Mouse (Mus musculus): ENCODE measurements around the gene Rnf39. TPM values are rescaled to one million over a fixed set of nuclear protein-coding genes. Genes with fewer than 3 reads are reported as not detected.
A peak's percentile ranks its signal among the peaks of the same experiment; 100 is the strongest.
"Not testable (repeated sequence)": the region's sequence is repeated elsewhere in the genome, so short reads cannot be mapped to it uniquely, and the experiment has no call there.

Gene Rnf39
- polyA plus RNA-seq, 1 experiment from 2014 or later, result 0.63 TPM

DNA sequence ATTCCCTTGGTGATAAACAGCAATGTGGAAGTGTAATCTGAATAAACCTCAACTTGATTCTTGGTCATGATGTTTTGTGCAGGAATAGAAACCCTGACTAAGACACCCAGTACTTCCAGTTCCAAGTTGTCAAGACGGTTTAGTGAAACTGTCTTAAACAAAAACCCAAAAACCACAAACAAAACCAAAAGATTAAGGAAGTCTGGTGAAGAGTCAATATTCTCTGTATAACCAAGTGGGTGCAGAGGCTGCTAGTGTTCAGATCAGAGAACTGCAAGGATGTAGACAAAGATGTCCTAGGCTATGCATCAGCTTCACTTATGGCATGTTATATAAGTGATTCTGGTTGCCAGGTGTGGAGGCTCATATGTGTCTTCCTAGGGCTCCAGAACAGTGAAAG is 24.2 kb downstream of the Rnf39 start:
- WGBS, result 87% methylated on average over 1 of the region's 1 CpGs
- no peaks in the 10 kb centered on the region for H3K4me1 ChIP-seq (replicated peaks)
- no peaks in the 10 kb centered on the region for H3K9me3 ChIP-seq

GRCm38 (mm10) chr17:36970316-36970890 is 27.7 kb downstream of the Rnf39 start:
- no peak overlapping the region for H3K9ac ChIP-seq (replicated peaks)
- 85% methylated on average over 14 of the region's 14 CpGs for WGBS
- H3K4me2 ChIP-seq (replicated peaks), result no peak overlapping the region
- H3K36me3 ChIP-seq, result no peaks in the 10 kb centered on the region
- no peak for ATAC-seq
- H3K4me3 ChIP-seq (replicated peaks), result no peak overlapping the region
- no peaks in the 10 kb centered on the region for H3K9me3 ChIP-seq
- H3K27me3 ChIP-seq, result no peaks in the 10 kb centered on the region
- H3K27ac ChIP-seq, result no peak overlapping the region
- no peaks in the 10 kb centered on the region for H3K4me1 ChIP-seq (replicated peaks)

More for the DNA sequence above, 24.2 kb downstream of the Rnf39 start:
- no peaks in the 10 kb centered on the region for H3K27me3 ChIP-seq
- no peak overlapping the region for H3K27ac ChIP-seq
- ATAC-seq, result no peak
- no peak overlapping the region for H3K9ac ChIP-seq (replicated peaks)
- no peak overlapping the region for H3K4me3 ChIP-seq (replicated peaks)
- H3K36me3 ChIP-seq, result no peaks in the 10 kb centered on the region
- no peak overlapping the region for H3K4me2 ChIP-seq (replicated peaks)

GRCm38 (mm10) chr17:36971172-36971850 is 28.6 kb downstream of the Rnf39 start:
- 94% methylated on average over 6 of the region's 6 CpGs for WGBS
- no peak overlapping the region for H3K4me3 ChIP-seq (replicated peaks)
- no peaks in the 10 kb centered on the region for H3K36me3 ChIP-seq
- no peak overlapping the region for H3K27ac ChIP-seq
- no peaks in the 10 kb centered on the region for H3K9me3 ChIP-seq
- ATAC-seq, result no peak
- no peak overlapping the region for H3K4me2 ChIP-seq (replicated peaks)
- no peaks in the 10 kb centered on the region for H3K27me3 ChIP-seq
- no peak overlapping the region for H3K9ac ChIP-seq (replicated peaks)
- no peaks in the 10 kb centered on the region for H3K4me1 ChIP-seq (replicated peaks)

DNA sequence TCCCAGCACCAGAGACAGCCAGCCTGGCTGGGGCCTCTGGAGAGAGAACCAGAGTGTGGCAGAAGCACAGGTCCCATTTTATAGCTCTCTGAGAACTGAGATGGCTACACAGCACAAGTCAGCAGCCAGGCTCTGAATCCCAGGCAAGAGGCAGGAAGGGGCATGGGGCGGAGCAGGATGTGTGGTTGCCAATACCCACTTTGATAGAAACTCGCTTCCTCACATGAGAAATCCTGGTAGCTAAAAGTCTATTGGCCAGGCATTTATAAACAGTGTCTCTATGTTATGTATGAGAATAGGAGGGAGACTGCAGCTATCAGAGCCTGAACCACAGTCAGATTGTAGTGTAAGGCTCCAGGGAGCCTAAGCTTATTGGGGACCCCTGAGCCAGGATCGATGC is 30.1 kb downstream of the Rnf39 start:
- H3K4me3 ChIP-seq (replicated peaks), result no peak overlapping the region
- H3K36me3 ChIP-seq, result no peaks in the 10 kb centered on the region
- no peak overlapping the region for H3K4me2 ChIP-seq (replicated peaks)
- no peaks in the 10 kb centered on the region for H3K4me1 ChIP-seq (replicated peaks)
- no peak for ATAC-seq
- H3K27me3 ChIP-seq, result no peaks in the 10 kb centered on the region
- no peaks in the 10 kb centered on the region for H3K9me3 ChIP-seq
- 86% methylated on average over 3 of the region's 3 CpGs for WGBS
- no peak overlapping the region for H3K27ac ChIP-seq
- no peak overlapping the region for H3K9ac ChIP-seq (replicated peaks)

DNA sequence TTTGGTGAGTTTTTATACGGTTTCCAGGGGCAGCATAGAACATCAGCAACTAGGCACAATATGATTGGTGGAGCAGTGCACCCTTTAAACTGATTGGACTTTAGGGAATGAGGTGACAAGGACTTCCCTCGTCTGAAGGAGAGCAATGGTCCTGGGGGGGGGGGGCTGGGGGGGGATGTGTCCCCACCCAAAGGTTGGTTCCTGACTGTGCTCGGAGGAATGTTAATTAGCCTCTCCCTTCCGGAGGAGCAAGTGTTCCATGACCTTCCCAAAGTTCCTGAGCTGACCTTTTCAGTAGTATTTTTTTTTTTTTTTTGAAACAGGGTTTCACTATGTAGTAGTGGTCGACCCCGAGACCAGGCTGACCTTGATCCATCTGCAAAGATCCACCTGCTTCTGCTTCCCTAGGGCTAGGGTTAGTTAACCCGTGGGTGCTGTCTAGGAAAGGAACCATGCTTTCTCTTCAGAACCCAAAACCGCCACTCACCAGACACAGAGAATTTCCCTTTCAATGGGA is 30.6 kb downstream of the Rnf39 start:
- H3K4me2 ChIP-seq (replicated peaks), result no peak overlapping the region
- no peak overlapping the region for H3K4me3 ChIP-seq (replicated peaks)
- H3K27me3 ChIP-seq, result no peaks in the 10 kb centered on the region
- H3K36me3 ChIP-seq, result no peaks in the 10 kb centered on the region
- no peaks in the 10 kb centered on the region for H3K9me3 ChIP-seq
- 80% methylated on average over 8 of the region's 8 CpGs for WGBS
- H3K4me1 ChIP-seq (replicated peaks), result no peaks in the 10 kb centered on the region
- ATAC-seq, result no peak
- no peak overlapping the region for H3K27ac ChIP-seq
- no peak overlapping the region for H3K9ac ChIP-seq (replicated peaks)

DNA sequence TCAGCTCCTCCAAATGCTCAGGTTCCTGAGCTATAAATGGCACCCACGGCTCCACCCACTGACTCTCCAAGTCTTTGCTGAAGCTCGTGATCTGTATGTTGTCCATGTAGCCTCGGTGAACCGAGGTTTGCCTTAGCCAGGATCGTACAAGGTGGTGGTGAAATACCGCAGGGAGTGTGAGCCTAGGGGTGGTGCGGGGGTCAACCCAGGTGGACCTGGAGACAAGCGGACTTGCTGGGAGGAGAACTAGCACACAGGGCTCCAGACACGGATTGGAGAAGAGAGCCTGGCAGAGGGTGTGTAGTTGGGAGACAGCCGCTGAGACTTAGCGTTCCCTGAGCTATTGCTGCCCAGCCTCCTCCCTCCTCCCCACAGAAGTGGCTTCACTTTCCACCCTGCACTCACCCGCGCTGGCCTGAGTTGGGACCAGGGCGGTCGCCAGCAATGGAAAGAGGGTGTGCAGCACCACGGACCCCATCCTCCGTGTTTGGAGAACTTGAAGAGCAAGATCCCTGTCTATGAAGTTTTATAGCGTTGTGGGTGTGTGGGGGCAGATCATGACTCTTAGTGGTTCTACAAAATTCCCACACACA is 38.6 kb downstream of the Rnf39 start, which contains the start of gene 2410137M14Rik:
Gene 2410137M14Rik (minus strand): TSS at position 17 of the 593 bp plus-strand sequence.
- Histone ChIP-seq H3K4me1 (replicated peaks) (peaks cover 13% of the 10 kb centered on the region; the same call in 1 of the 2 replicates), H3K36me3 (no peaks in the 10 kb centered on the region), H3K9me3 (no peaks in the 10 kb centered on the region), H3K4me2 (replicated peaks) (0 out of 2 replicates have a peak within 1 kb of the TSS, but pooled peaks have one; percentile 11), H3K9ac (replicated peaks) (no peak within 1 kb of the TSS), H3K4me3 (replicated peaks) (no peak within 1 kb of the TSS), H3K27ac (no peak within 1 kb of the TSS), H3K27me3 (peaks cover 16% of the 10 kb centered on the region; the same call in 1 of the 2 replicates)
- WGBS, result 17% methylated on average over 18 of the region's 18 CpGs
- 0 out of 2 replicates have a peak, but pooled peaks have one; percentile 11 for ATAC-seq

GRCm38 (mm10) chr17:36981845-36982244 is 39.1 kb downstream of the Rnf39 start:
- no peak for ATAC-seq
- H3K27me3 ChIP-seq, result peaks cover 19% of the 10 kb centered on the region
- no peak overlapping the region for H3K9ac ChIP-seq (replicated peaks)
- no peak overlapping the region for H3K27ac ChIP-seq
- no peaks in the 10 kb centered on the region for H3K9me3 ChIP-seq
- H3K4me3 ChIP-seq (replicated peaks), result no peak overlapping the region
- no peak overlapping the region for H3K4me2 ChIP-seq (replicated peaks)
- peaks cover 13% of the 10 kb centered on the region; the same call in 1 of the 2 replicates for H3K4me1 ChIP-seq (replicated peaks)
- WGBS, result 3% methylated on average over 4 of the region's 4 CpGs
- no peaks in the 10 kb centered on the region for H3K36me3 ChIP-seq

- Histone ChIP-seq H3K9ac (replicated peaks) (no peak overlapping the region), H3K9me3 (no peaks in the 10 kb centered on the region), H3K4me3 (replicated peaks) (no peak overlapping the region), H3K27me3 (peaks cover 23% of the 10 kb centered on the region), H3K36me3 (no peaks in the 10 kb centered on the region), H3K4me1 (replicated peaks) (peaks cover 13% of the 10 kb centered on the region; the same call in 1 of the 2 replicates), H3K4me2 (replicated peaks) (no peak overlapping the region), H3K27ac (no peak overlapping the region)
- no peak for ATAC-seq
- 27% methylated on average over 5 of the region's 5 CpGs for WGBS
Observed at GRCm38 (mm10) chr17:36982253-36983155, 39.8 kb downstream of the Rnf39 start.

DNA sequence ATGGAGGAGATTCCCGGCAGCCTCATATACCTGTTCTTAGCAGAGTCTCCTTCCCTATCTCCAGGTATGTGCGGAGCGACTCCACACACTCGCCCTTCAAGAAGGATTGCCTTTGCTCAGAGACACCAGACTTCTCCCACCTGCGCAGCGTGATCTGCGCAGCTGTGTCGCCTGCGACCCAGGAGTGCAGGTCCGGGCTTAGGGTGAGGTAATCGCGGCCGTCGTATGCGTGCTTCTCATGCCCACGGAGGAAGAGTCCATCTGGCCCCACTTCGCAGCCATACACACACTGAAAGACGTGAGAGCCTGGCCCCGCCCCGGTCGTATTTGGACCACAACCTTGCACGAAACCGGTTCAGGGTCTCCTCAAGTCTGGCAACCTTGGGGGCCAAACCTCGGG is 45.8 kb downstream of the Rnf39 start:
- Histone ChIP-seq H3K9ac (replicated peaks) (no peak overlapping the region), H3K27ac (no peak overlapping the region), H3K4me1 (replicated peaks) (no peaks in the 10 kb centered on the region; the same call in 1 of the 2 replicates), H3K9me3 (no peaks in the 10 kb centered on the region), H3K36me3 (no peaks in the 10 kb centered on the region), H3K4me2 (replicated peaks) (0 out of 2 replicates have a peak overlapping the region, but pooled peaks have one; percentile 23), H3K4me3 (replicated peaks) (no peak overlapping the region), H3K27me3 (peaks cover 31% of the 10 kb centered on the region)
- WGBS, result 6% methylated on average over 24 of the region's 24 CpGs
- ATAC-seq, result no peak

DNA sequence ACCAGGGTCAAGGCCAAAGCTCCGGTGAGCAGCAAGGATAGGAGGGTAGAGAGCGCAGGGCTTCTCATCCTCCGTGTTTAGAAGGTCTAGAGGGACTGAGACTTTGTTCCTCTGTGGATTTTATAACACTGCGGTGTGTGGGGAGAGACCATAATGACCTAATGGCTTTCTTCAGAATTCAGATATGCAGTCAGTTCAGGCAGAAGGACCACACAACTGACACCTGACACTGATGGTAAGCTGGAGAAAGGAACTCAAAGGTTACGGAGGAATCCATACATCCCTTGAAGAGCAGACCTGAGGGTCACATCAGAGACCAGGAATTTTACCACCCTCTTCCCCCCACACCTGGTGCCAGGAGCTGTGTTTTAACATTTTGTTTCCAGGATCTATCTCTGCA is 46.7 kb downstream of the Rnf39 start, which contains the start of gene H2-M5:
Gene H2-M5 (minus strand): TSS at position 101 of the 400 bp plus-strand sequence.
- WGBS, result 21% methylated on average over 5 of the region's 5 CpGs
- H3K9ac ChIP-seq (replicated peaks), result no peak within 1 kb of the TSS
- no peak within 1 kb of the TSS for H3K4me3 ChIP-seq (replicated peaks)

DNA sequence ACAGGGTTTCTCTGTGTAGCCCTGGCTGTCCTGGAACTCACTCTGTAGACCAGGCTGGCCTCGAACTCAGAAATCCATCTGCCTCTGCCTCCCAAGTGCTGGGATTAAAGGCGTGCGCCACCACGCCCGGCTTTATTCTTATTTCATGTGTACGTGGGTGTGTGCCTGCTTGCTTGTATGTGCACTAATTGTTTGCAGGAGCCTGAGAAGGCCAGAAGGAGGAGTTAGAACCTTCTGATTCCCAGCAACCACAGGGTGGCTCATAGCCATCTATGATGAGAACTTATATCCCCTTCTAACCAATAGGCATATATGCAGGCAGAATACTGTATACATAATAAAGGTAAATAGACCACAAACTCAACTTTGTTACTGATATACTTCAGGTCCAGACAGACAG is 47.9 kb downstream of the Rnf39 start:
- WGBS, result 93% methylated on average over 6 of the region's 6 CpGs
- H3K4me2 ChIP-seq (replicated peaks); ATAC-seq: not testable (repeated sequence)

More for the DNA sequence above, 46.7 kb downstream of the Rnf39 start, which contains the start of gene H2-M5:
- no peak for ATAC-seq
- Histone ChIP-seq H3K27ac (no peak within 1 kb of the TSS), H3K4me1 (replicated peaks) (no peaks in the 10 kb centered on the region; the same call in 1 of the 2 replicates), H3K9me3 (no peaks in the 10 kb centered on the region), H3K4me2 (replicated peaks) (0 out of 2 replicates have a peak within 1 kb of the TSS, but pooled peaks have one; percentile 23), H3K27me3 (peaks cover 31% of the 10 kb centered on the region), H3K36me3 (no peaks in the 10 kb centered on the region)

More for the DNA sequence above, 47.9 kb downstream of the Rnf39 start:
- H3K4me1 ChIP-seq (replicated peaks); H3K9ac ChIP-seq (replicated peaks); H3K4me3 ChIP-seq (replicated peaks); H3K36me3 ChIP-seq; H3K9me3 ChIP-seq; H3K27ac ChIP-seq: not testable (repeated sequence)
- peaks cover 31% of the 10 kb centered on the region for H3K27me3 ChIP-seq

Data from midbrain, embryonic 13.5 days (tissue).